Mouse (Mus musculus) intestine, postnatal 0 days (tissue): ENCODE measurements around the gene Selenbp1. TPM values are rescaled to one million over a fixed set of nuclear protein-coding genes. Genes with fewer than 3 reads are reported as not detected.
"Not testable (repeated sequence)": the region's sequence is repeated elsewhere in the genome, so short reads cannot be mapped to it uniquely, and the experiment has no call there.

ENCODE experiments used
- ATAC-seq: fragments of 200-750 bp; cut with Nextera tagmentation; 2 replicates; pipeline ENCODE4 v1.8.0; 2017; ENCODE audit warnings: mild to moderate bottlenecking, moderate TSS enrichment, moderate library complexity
- H3K27ac ChIP-seq: fragments of 300-500 bp; sonication (generic); 2 replicates; pipeline ENCODE4 v1.5.1; 2014; ENCODE audit warnings: mild to moderate bottlenecking, low read depth, low read length, moderate library complexity
- H3K27me3 ChIP-seq: fragments of 300-500 bp; sonication (generic); replicated peaks from 2 replicates; pipeline ENCODE4 v1.6.1; 2014; ENCODE audit warnings: low read length, mixed read lengths; ENCODE audit not compliant: control insufficient read depth, insufficient read depth
- H3K36me3 ChIP-seq: fragments of 300-500 bp; sonication (generic); 2 replicates; pipeline ENCODE4 v1.6.1; 2014; ENCODE audit warnings: mild to moderate bottlenecking, moderate library complexity; ENCODE audit not compliant: control insufficient read depth, insufficient read depth
- H3K4me1 ChIP-seq: fragments of 300-500 bp; sonication (generic); replicated peaks from 2 replicates; pipeline ENCODE4 v1.6.1; 2014; ENCODE audit warnings: antibody characterized with exemption, low read length, mixed read lengths; ENCODE audit not compliant: control insufficient read depth, insufficient read depth
- H3K4me2 ChIP-seq: fragments of 300-500 bp; sonication (generic); replicated peaks from 2 replicates; pipeline ENCODE4 v1.6.1; 2014; ENCODE audit warnings: low read depth, mild to moderate bottlenecking, moderate library complexity
- H3K4me3 ChIP-seq: fragments of 300-500 bp; sonication (generic); 2 replicates; pipeline ENCODE4 v1.5.1; 2014; ENCODE audit warnings: low read depth, low read length
- H3K9ac ChIP-seq: fragments of 300-500 bp; sonication (generic); 2 replicates; pipeline ENCODE4 v1.6.1; 2014; ENCODE audit warnings: mild to moderate bottlenecking, low read depth, low read length
- H3K9me3 ChIP-seq: fragments of 300-500 bp; sonication (generic); 2 replicates; pipeline ENCODE4 v1.6.1; 2016; ENCODE audit warnings: mixed run types; ENCODE audit not compliant: control insufficient read depth
- CTCF ChIP-seq: sonication (generic); IDR thresholded peaks from 2 replicates; pipeline ENCODE4 v1.5.1; 2016; ENCODE audit warnings: low read depth, mild to moderate bottlenecking, control low read depth, antibody characterized with exemption, moderate library complexity
- WGBS: fragments of 180-500 bp; shearing (Covaris S2); extraction: QIAGEN DNeasy Blood & Tissue Kit; methylation state at CpG from one replicate; pipeline ENCODE4 v1.1.7; 2014; 5-methylcytosine and 5-hydroxymethylcytosine counted together
- polyA plus RNA-seq: library from polyadenylated mRNA; unstranded; fragments of >200 nt; fragmentation: Nextera tagmentation; extraction: Ambion mirVana; gene quantifications from 2 replicates; pipeline ENCODE4 v1.2.1, GENCODE M21; 2015

The Selenbp1 gene
- polyA plus RNA-seq, 1 experiment from 2014 or later: 71.6 TPM

DNA sequence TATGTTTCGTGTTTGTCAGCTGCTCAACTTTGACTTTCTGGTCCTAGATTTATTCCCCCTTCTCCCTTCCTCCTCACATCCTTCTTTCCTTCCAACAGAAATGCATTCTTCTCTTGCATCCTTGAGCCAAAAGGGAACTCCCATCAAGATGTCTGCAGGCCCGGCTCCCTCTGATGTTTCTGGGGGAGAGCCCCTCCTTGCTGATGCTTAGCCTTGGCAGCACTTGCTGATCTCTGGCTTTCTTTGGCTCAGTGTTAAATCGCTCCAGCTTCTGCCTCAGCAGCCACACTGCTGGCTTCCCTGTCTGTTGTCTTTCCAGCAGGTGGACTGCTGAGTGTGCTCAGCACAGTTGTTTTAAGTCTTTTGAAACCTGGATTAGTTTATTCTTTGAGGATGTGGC is 11.8 kb upstream of the Selenbp1 start:
- Histone ChIP-seq H3K27me3 (no peaks in the 10 kb centered on the region), H3K4me2 (no peak overlapping the region), H3K9me3 (no peaks in the 10 kb centered on the region), H3K36me3 (no peaks in the 10 kb centered on the region), H3K4me1 (peaks cover 4% of the 10 kb centered on the region; the same call in 1 of the 2 replicates), H3K4me3 (no peak overlapping the region), H3K27ac (no peak overlapping the region), H3K9ac (no peak overlapping the region)
- TF ChIP-seq CTCF: no peak
- ATAC-seq: no peak
- 53% methylated on average over 3 of the region's 3 CpGs for WGBS

- 37% methylated on average over 3 of the region's 3 CpGs for WGBS
- H3K27ac ChIP-seq: no peak overlapping the region
- H3K27me3 ChIP-seq: no peaks in the 10 kb centered on the region
- H3K36me3 ChIP-seq: no peaks in the 10 kb centered on the region
- H3K4me3 ChIP-seq: no peak overlapping the region
- H3K9me3 ChIP-seq: no peaks in the 10 kb centered on the region
- no peak overlapping the region for H3K9ac ChIP-seq
- ATAC-seq: no peak
- H3K4me2 ChIP-seq: no peak overlapping the region
- peaks cover 4% of the 10 kb centered on the region; the same call in 1 of the 2 replicates for H3K4me1 ChIP-seq
- no peak for TF ChIP-seq CTCF
These were observed 10.5 kb upstream of the Selenbp1 start for GRCm38 (mm10) chr3:94922333-94922732.

- no peak for TF ChIP-seq CTCF
- H3K4me2 ChIP-seq: no peak overlapping the region
- H3K9me3 ChIP-seq: no peaks in the 10 kb centered on the region
- no peaks in the 10 kb centered on the region for H3K36me3 ChIP-seq
- no peak overlapping the region for H3K9ac ChIP-seq
- H3K27me3 ChIP-seq: no peaks in the 10 kb centered on the region
- no peak overlapping the region for H3K27ac ChIP-seq
- 23% methylated on average over 8 of the region's 8 CpGs for WGBS
- no peak for ATAC-seq
- H3K4me1 ChIP-seq: no peaks in the 10 kb centered on the region
- no peak overlapping the region for H3K4me3 ChIP-seq
These were observed 8.2 kb upstream of the Selenbp1 start for GRCm38 (mm10) chr3:94924688-94925087.

- H3K4me3 ChIP-seq, ATAC-seq, H3K27me3 ChIP-seq, H3K9me3 ChIP-seq, H3K9ac ChIP-seq, H3K36me3 ChIP-seq, H3K27ac ChIP-seq, H3K4me2 ChIP-seq, H3K4me1 ChIP-seq: not testable (repeated sequence)
- WGBS: 50% methylated on average over 4 of the region's 4 CpGs
These were observed 6.5 kb upstream of the Selenbp1 start for GRCm38 (mm10) chr3:94926301-94926736.

- H3K4me1 ChIP-seq, H3K27ac ChIP-seq, ATAC-seq, H3K36me3 ChIP-seq, H3K4me3 ChIP-seq, H3K9ac ChIP-seq, H3K4me2 ChIP-seq, H3K27me3 ChIP-seq, H3K9me3 ChIP-seq: not testable (repeated sequence)
- 81% methylated on average over 4 of the region's 4 CpGs for WGBS
These were observed 3.9 kb upstream of the Selenbp1 start for GRCm38 (mm10) chr3:94928979-94929378.

GRCm38 (mm10) chr3:94930386-94931266 is 2.2 kb upstream of the Selenbp1 start:
- not testable (repeated sequence) for H3K4me3 ChIP-seq, ATAC-seq
- WGBS: 35% methylated on average over 7 of the region's 7 CpGs

GRCm38 (mm10) chr3:94931427-94932082 is 1.3 kb upstream of the Selenbp1 start:
- not testable (repeated sequence) for H3K27ac ChIP-seq, H3K4me2 ChIP-seq, H3K27me3 ChIP-seq, ATAC-seq, H3K36me3 ChIP-seq, H3K9me3 ChIP-seq, H3K4me1 ChIP-seq, H3K4me3 ChIP-seq, H3K9ac ChIP-seq
- 72% methylated on average over 10 of the region's 10 CpGs for WGBS

More at GRCm38 (mm10) chr3:94930386-94931266, 2.2 kb upstream of the Selenbp1 start:
- peak overlapping the region; percentile 21; the same call in 1 of the 2 replicates for H3K27ac ChIP-seq
- H3K4me2 ChIP-seq, H3K9ac ChIP-seq, H3K4me1 ChIP-seq, H3K9me3 ChIP-seq, H3K27me3 ChIP-seq, H3K36me3 ChIP-seq: not testable (repeated sequence)

DNA sequence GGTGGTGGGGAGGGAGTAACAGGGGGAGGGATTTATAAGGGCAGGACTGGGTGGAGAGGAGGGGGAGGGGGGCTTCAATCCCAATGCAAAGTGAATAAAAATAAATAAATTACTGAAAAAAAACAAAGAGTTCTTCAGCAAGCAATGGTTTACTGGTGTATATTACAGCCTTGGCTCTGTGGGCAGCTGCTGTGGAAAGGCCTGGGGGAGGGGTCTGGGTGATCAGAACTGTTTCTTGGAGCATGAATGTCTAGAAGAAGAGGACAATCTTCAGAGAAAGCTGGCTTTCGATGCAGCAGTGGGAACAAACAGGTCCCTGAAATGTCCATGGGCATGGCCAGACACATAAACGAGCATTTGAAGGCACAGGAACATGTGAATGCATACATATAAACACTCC is 577 bp upstream of the Selenbp1 start:
- H3K9me3 ChIP-seq, H3K4me1 ChIP-seq, H3K36me3 ChIP-seq, H3K27me3 ChIP-seq, H3K4me3 ChIP-seq, H3K9ac ChIP-seq, ATAC-seq: not testable (repeated sequence)
- H3K4me2 ChIP-seq: peak overlapping the region; percentile 58
- 38% methylated on average over 2 of the region's 2 CpGs for WGBS
- H3K27ac ChIP-seq: 0 out of 2 replicates have a peak overlapping the region, but pooled peaks have one; percentile 78

DNA sequence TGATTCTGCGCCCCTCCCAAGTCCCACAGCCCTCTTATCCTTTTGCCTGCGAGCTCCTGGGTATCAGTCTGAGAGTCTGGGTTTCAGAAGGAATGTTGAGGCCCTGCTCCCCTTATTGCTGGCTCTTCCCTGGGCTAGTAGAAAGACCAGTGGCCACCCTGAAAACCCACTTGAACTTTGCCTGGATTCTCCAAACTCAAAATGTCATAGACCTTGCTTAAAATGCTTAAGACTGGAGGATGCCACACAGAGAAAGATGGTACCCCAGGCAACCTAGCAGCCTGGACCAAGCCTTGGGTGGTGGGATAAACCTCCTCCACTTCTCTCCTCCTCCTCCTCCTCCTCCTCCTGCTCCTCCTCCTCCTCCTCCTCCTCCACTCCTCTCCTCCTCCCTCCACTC is 748 bp downstream of the Selenbp1 start:
- H3K9me3 ChIP-seq, ATAC-seq, H3K27me3 ChIP-seq, H3K9ac ChIP-seq, H3K36me3 ChIP-seq, H3K4me1 ChIP-seq, H3K27ac ChIP-seq: not testable (repeated sequence)
- H3K4me3 ChIP-seq: peak overlapping the region; percentile 38
- H3K4me2 ChIP-seq: peak overlapping the region; percentile 58
- no CpG with 5 or more reads among the region's 2 CpGs for WGBS
